Mouse (Mus musculus) left cerebral cortex, postnatal 36 days (tissue): ENCODE measurements around the gene Nomo1. TPM values are rescaled to one million over a fixed set of nuclear protein-coding genes. Genes with fewer than 3 reads are reported as not detected.

Source experiments
- DNase-seq, 2 experiments: peaks; one replicate each; pipeline ENCODE4 v3.0.0; 2021 to 2022; ENCODE audit warnings: low spot score in 2 of 2, mixed read lengths in 1 of 2
- intact Hi-C: fragments of 180-260 bp; cut with DNase I; formaldehyde crosslinking; loops from one replicate; pipeline ENCODE4 v1.15.1; 2025
- total RNA-seq, 2 experiments: library from RNA; stranded (reverse); gene quantifications; 2 replicates each; pipeline ENCODE4 v1.2.3; 2021

Gene Nomo1
- 100 to 1,000 TPM; 103 to 113 TPM for total RNA-seq

- intact Hi-C loops: no loop called here
- DNase-seq: peak; percentile 95 to 96
Observed at GRCm38 (mm10) chr7:46033109-46033869, at the start of gene Nomo1. TSS of gene Nomo1 (plus strand) at chr7:46033698.

GRCm38 (mm10) chr7:45986893-45987292 lies 46.6 kb upstream of the Nomo1 start:
- intact Hi-C loops: no loop called here
- DNase-seq: no peak

DNA sequence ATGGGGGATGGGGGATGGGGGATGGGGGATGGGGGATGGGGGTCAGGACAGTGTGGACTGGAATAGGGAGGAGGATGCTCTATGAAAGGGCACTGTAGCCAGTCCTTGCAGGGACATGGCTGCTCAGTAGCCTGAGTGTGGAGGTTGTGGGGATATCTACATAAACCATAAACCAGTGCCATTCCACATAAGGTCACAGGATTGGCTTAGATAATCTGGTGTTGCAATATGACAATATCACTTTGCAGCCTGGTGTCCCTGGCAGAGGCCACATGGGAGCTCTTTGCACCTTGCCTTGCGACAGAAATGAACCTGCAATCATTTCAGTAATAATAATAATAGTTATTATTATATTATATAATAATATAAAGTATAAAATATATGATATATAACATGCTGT lies 45.2 kb upstream of the Nomo1 start:
- intact Hi-C loops: no loop called here
- no peak for DNase-seq

GRCm38 (mm10) chr7:45992470-45992869 lies 41.0 kb upstream of the Nomo1 start:
- intact Hi-C loops: no loop called here
- no peak for DNase-seq

DNA sequence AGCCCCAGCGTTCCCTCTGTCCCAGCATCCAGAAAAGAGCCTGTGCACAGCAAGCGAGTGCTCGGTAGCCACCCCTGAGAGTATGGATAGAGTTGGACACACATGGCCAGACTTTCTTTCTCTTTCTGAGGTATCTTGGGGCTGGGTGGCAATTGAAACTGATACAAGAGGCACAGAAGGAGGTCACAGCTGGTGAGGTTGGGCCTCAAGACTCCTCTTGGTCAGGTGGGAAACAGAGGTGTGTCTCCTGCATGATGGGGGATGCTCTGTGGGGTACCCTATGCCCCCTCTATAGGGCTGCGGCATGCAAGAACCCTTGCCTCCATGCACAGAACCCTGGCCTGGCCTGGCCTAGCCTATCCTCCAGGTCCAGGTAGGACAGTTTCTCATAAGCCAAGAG lies 32.9 kb upstream of the Nomo1 start:
- intact Hi-C loops: no loop called here
- DNase-seq: no peak

- intact Hi-C loops: no loop called here
- DNase-seq: no peak
Observed at GRCm38 (mm10) chr7:46002748-46003147, 30.8 kb upstream of the Nomo1 start.

GRCm38 (mm10) chr7:46009578-46009977 lies 23.9 kb upstream of the Nomo1 start:
- intact Hi-C loops: loop anchor here (2.0 to 5.0 kb wide), 3 partner anchors 62 to 272 kb away; partner anchors contain the start of gene Kdelr1
- DNase-seq: peak; percentile 60 to 70

DNA sequence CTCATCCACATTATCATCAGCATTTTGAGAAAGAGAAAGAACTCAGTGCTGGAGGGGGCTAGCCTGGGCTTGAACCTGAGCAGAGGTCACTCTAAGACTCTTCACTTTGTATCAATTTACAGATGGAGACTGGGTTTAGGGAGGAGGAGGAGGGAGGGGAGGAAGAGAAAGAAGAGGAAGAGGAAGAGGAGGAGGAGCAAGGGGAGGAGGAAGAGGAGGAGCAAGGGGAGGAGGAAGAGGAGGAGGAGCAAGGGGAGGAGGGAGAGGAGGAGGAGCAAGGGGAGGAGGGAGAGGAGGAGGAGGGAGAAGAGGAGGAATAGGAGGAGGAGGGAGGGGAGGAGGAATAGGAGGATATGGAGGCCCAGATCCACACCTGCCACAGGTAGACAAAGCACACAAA lies 21.4 kb upstream of the Nomo1 start:
- DNase-seq: no peak
- intact Hi-C loops: no loop called here

- peak; percentile 31 to 45 for DNase-seq
- intact Hi-C loops: no loop called here
Observed at GRCm38 (mm10) chr7:46013266-46014010, 20.1 kb upstream of the Nomo1 start.

DNA sequence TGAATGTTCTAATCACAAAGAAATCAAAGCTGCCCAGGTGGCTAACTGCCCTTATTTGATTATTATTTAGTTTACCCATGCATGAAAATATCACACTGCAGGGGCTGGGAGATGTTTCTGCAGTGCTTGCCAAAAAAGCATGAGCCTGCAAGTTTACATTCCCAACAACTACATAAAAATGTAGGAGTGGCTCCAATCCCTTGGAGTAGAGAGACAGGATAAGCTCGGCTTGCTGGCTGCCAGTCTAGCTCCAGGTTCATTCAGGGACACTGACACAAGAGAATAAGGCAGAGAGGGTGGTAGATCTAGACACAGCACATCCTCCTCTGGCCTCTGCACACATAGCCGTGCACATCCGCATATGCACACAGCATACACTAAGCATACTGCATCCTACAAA lies 13.9 kb upstream of the Nomo1 start:
- DNase-seq: no peak
- intact Hi-C loops: no loop called here

DNA sequence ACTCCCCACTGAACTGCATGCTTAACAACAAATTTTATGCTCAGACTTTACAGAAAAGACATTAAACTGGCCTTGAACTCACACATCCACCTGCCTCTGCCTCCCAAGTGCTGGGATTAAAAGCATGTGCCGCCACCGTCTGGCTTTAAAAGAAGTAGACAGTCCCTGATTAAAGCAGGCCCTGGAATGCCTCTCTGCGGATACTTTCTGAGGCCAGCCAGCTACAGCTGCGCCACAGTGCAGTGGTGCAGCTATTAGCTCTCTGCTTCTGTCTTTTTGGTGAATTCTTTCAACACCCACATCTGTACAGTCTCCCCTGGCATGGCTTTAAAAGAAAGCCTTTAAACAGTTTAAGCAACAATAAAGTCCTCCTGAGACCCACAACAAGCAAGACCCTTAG lies 11.5 kb upstream of the Nomo1 start:
- no peak for DNase-seq
- intact Hi-C loops: no loop called here

GRCm38 (mm10) chr7:46025436-46025835 lies 8.1 kb upstream of the Nomo1 start:
- no peak for DNase-seq
- intact Hi-C loops: no loop called here

DNA sequence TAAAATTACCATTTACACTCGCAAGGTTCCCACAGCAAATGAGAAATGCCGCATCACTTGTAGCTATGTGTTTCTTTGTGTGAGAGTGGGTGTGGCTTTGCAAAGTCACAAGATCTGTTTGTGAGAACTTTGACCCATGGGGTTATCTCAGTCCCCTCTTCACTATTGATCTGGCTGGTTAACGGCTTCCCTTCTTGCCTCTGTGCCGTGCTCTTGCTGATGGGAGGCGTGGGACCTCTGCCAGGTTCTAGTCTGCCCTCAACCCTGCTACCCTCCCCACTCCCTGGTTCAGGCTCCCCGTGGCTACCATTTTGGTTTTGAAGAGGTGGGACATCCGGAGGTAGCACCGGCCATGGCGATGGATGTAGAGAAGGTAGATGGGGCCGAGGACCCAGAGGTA lies 4.8 kb upstream of the Nomo1 start:
- no peak for DNase-seq
- intact Hi-C loops: no loop called here

DNA sequence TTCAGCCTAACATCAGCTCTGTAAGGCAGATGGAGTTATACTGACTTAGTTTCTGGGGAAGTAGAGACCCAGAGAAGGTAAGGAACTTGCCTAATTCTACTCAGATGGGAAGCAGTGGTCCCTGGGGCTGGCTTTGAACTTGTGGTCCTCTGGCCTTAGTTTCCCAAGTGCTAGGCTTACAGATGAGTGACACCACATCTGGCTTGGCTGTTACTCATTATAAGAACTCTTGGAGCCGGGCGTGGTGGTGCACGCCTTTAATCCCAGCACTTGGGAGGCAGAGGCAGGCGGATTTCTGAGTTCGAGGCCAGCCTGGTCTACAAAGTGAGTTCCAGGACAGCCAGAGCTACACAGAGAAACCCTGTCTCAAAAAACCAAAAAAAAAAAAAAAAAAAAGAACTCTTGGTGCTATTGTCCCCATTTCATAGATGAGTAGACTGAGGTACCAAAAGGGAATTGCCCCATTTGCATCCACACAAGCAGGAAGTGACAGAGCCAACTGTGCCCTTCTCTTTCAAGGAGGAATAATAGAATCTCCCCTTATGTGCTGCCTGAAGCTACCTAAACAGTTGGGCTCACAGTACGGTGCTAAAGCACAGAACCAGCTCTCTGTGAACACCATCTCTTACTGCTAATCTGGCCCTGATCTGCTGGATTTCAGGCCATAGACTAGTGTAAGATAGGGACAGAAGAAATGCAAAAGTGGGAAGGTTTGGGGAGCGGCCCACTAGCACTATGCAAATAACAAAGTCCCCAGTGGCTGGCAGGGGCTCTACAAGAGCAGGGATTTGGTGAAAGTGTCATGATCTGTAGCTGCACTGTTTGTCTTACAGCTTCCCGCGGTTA lies 4.0 kb upstream of the Nomo1 start:
- intact Hi-C loops: no loop called here
- DNase-seq: no peak

- no peak for DNase-seq
- intact Hi-C loops: no loop called here
Observed at GRCm38 (mm10) chr7:46030145-46030488, 3.4 kb upstream of the Nomo1 start, which contains the start of gene Abcc6. TSS of gene Abcc6 (minus strand) at chr7:46030302.

DNA sequence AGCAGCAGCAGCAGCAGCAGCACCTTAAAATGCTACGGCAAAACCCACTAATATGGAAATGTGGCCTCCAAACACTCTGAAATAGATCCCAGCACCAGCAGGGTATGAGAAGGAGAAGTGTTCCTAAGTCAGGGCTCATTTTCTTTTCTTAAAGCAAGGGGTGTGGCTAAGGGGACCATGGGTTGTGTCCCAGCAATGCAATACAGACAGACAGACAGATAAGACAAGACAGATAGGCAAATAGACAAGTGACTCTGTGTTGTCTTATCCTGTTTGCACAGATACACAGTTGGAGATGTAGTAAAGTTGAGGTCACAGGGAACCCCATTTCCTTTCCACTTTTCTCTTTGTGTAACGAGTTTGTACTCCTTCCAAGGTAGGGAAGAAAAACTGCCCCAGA lies 2.4 kb upstream of the Nomo1 start:
- intact Hi-C loops: no loop called here
- DNase-seq: no peak

DNA sequence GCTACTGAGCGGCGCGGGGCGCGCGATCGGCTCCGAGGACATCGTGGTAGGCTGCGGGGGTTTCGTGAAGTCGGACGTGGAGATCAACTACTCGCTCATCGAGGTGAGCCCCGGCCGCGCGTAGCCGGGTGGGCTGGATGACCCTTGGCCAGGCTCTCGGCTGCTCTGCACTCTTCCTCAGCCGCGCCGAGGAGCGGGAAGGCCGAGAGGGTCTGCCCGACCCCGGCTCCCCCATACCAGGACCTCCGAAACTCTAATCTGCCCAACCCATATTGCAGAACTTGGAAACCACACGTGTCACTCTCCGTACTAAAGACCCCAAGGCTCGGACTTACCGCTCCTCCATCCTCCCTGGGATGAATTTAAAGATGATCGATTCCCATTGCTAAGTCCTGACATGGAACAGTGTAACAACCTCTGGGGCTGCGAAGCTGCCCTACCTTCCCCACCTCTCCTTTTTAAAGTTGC lies 406 bp downstream of the Nomo1 start:
- intact Hi-C loops: no loop called here
- no peak for DNase-seq

DNA sequence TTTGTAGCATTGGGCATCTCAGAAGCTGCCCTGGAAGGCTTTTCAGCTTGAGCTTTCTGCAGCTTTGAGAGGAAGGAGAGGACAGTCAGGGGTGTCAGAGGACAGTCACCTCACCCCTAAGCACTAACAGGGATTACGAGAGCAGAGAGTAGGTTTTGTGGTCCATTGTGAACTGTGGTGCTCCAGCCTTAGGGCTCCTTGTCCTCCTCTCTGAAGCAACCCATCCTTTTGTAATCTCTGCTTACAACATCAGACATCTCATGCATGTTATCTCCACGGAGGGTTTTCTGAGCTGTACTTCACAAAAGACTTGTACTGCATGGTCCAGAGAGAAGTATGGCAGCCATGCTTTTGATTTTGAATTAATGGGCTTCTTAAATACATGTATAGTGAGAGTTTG lies 1.5 kb downstream of the Nomo1 start:
- intact Hi-C loops: no loop called here
- no peak for DNase-seq

DNA sequence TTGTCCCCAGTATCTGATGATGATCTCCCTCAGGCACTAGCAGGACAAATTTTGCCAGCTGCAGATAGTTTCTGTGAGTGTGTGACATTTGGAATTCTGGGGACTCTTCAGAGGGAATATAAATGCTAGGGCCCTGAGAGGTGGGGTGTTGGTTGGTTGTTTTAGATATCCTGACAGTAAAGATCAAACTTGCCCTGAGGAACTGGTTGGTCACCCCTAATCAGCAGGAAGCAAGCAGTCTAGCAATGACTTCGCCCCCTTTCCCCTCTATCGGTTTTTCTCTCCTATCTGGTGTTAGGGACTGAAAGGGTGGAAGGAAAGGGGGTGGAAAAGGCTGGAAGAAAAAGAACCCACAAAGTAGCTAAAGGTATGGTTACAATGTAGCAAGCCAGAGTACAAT lies 2.0 kb downstream of the Nomo1 start:
- no peak for DNase-seq
- intact Hi-C loops: no loop called here

DNA sequence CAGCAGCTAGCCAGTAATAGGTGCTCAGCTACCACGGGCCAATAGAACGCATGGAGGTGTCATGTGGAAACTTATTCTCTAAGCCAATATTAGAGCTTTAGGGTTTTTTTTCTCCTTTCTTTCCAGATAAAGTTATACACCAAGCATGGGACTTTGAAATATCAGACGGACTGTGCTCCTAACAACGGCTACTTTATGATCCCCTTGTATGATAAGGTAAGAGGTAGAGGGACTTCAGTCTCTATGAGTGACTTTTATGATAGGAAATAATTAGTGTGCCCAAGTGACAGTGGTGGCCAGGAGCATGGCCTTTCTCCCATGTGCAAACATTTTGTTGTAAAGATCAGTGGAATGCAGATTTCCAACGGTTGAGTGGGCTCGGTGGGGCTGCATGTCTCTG lies 3.9 kb downstream of the Nomo1 start:
- intact Hi-C loops: no loop called here
- DNase-seq: no peak
